Mouse (Mus musculus) CH12.LX (cell line): ENCODE data around the gene Irf3. TPM values are rescaled to one million over a fixed set of nuclear protein-coding genes. Genes with fewer than 3 reads are reported as not detected.

Experiments used
- DNase-seq: peaks from one replicate; pipeline ENCODE4 v3.0.0-alpha.2; 2013; ENCODE audit errors: extremely low read depth
- H3K27ac ChIP-seq: 2 replicates; pipeline ENCODE4 v1.5.1; 2012; ENCODE audit warnings: low read depth, mild to moderate bottlenecking, control low read depth, moderate library complexity; ENCODE audit not compliant: insufficient read depth
- H3K27me3 ChIP-seq: replicated peaks from 2 replicates; pipeline ENCODE3; 2012; ENCODE audit warnings: inconsistent platforms
- H3K36me3 ChIP-seq, 2 experiments: replicated peaks in 1 of 2; 2 replicates each; pipeline versions ENCODE3 to v1.6.1; 2012; ENCODE audit warnings: inconsistent platforms in 1 of 2, low read length in 1 of 2, mild to moderate bottlenecking in 1 of 2, mixed read lengths in 1 of 2, moderate library complexity in 1 of 2; ENCODE audit not compliant: control insufficient read depth in 1 of 2, insufficient read depth in 1 of 2
- H3K4me1 ChIP-seq, 2 experiments: 2 replicates each; pipeline ENCODE4 v1.6.1; 2012; ENCODE audit warnings: inconsistent platforms in 1 of 2, moderate library complexity in 1 of 2; ENCODE audit not compliant: insufficient read depth in 2 of 2, control insufficient read depth in 1 of 2
- H3K4me2 ChIP-seq: 2 replicates; pipeline ENCODE4 v1.6.1; 2012; ENCODE audit warnings: low read depth, mild to moderate bottlenecking, control low read depth; ENCODE audit not compliant: poor library complexity, insufficient read depth, severe bottlenecking
- H3K4me3 ChIP-seq, 3 experiments: fragments of 150-350 bp in 1 of 3; sonication (generic) in 1 of 3; replicated peaks in 1 of 3; 2 replicates each; pipeline versions ENCODE3 to v1.5.1; 2011 to 2012; ENCODE audit warnings: low read depth in 2 of 3, low read length in 2 of 3, mild to moderate bottlenecking in 2 of 3, moderate library complexity in 2 of 3, control low read depth in 1 of 3, improper control_type of control experiment in 1 of 3, inconsistent platforms in 1 of 3, mixed read lengths in 1 of 3; ENCODE audit not compliant: poor library complexity in 1 of 3
- H3K79me2 ChIP-seq: replicated peaks from 2 replicates; pipeline ENCODE4 v1.6.1; 2012; ENCODE audit warnings: mild to moderate bottlenecking, moderate library complexity; ENCODE audit not compliant: control insufficient read depth, poor library complexity, insufficient read depth, severe bottlenecking; ENCODE audit errors: extremely low read depth
- H3K9ac ChIP-seq: 2 replicates; pipeline ENCODE4 v1.6.1; 2012; ENCODE audit warnings: low read depth, mild to moderate bottlenecking, control low read depth, moderate library complexity; ENCODE audit not compliant: insufficient read depth
- H3K9me3 ChIP-seq: replicated peaks from 2 replicates; pipeline ENCODE3; 2012; ENCODE audit warnings: low read length, inconsistent platforms, mixed read lengths
- BHLHE40 ChIP-seq: IDR thresholded peaks from 2 replicates; pipeline ENCODE4 v1.6.1; 2011; ENCODE audit warnings: mild to moderate bottlenecking, low read depth, low read length, improper control_type of control experiment
- CHD1 ChIP-seq: IDR thresholded peaks from 2 replicates; pipeline ENCODE4 v1.6.1; 2012; ENCODE audit warnings: low read depth, low read length, improper control_type of control experiment, inconsistent platforms
- CHD2 ChIP-seq: IDR thresholded peaks from 2 replicates; pipeline ENCODE4 v1.6.1; 2011; ENCODE audit warnings: low read length, improper control_type of control experiment
- CTCF ChIP-seq, 2 experiments: IDR thresholded peaks in 1 of 2; conservative IDR thresholded peaks in 1 of 2; 2 replicates each; pipeline ENCODE4 v1.5.1; 2011 to 2012; ENCODE audit warnings: low read depth in 2 of 2, low read length in 2 of 2, improper control_type of control experiment in 1 of 2, inconsistent platforms in 1 of 2, mild to moderate bottlenecking in 1 of 2, moderate library complexity in 1 of 2
- E2F4 ChIP-seq: IDR thresholded peaks from 2 replicates; pipeline ENCODE4 v1.6.1; 2011; ENCODE audit warnings: low read depth, low read length, improper control_type of control experiment; ENCODE audit not compliant: insufficient replicate concordance
- ELF1 ChIP-seq: IDR thresholded peaks from 2 replicates; pipeline ENCODE4 v1.6.1; 2014; ENCODE audit warnings: low read depth, mild to moderate bottlenecking, inconsistent platforms, low read length, improper control_type of control experiment
- EP300 ChIP-seq: IDR thresholded peaks from 2 replicates; pipeline ENCODE4 v1.6.1; 2011; ENCODE audit warnings: low read length, improper control_type of control experiment
- ETS1 ChIP-seq: conservative IDR thresholded peaks from 2 replicates; pipeline ENCODE4 v1.6.1; 2012; ENCODE audit warnings: low read depth, mild to moderate bottlenecking, inconsistent platforms, low read length, improper control_type of control experiment, moderate library complexity
- GABPA ChIP-seq: IDR thresholded peaks from 2 replicates; pipeline ENCODE4 v1.6.1; 2012; ENCODE audit warnings: low read depth, low read length, improper control_type of control experiment, inconsistent platforms; ENCODE audit not compliant: insufficient replicate concordance
- HCFC1 ChIP-seq: IDR thresholded peaks from 2 replicates; pipeline ENCODE4 v1.6.1; 2012; ENCODE audit warnings: low read depth, mild to moderate bottlenecking, inconsistent platforms, low read length, improper control_type of control experiment
- IRF4 ChIP-seq: IDR thresholded peaks from 2 replicates; pipeline ENCODE4 v1.6.1; 2014; ENCODE audit warnings: low read depth, mild to moderate bottlenecking, inconsistent platforms, low read length, improper control_type of control experiment
- JUN ChIP-seq: IDR thresholded peaks from 2 replicates; pipeline ENCODE4 v1.6.1; 2011; ENCODE audit warnings: low read depth, mild to moderate bottlenecking, low read length, improper control_type of control experiment, moderate library complexity; ENCODE audit not compliant: insufficient read depth
- JUND ChIP-seq: conservative IDR thresholded peaks from 2 replicates; pipeline ENCODE4 v1.6.1; 2011; ENCODE audit warnings: low read depth, low read length, improper control_type of control experiment
- KAT2A ChIP-seq: IDR thresholded peaks from 2 replicates; pipeline ENCODE4 v1.6.1; 2012; ENCODE audit warnings: low read length, improper control_type of control experiment, inconsistent platforms; ENCODE audit not compliant: insufficient replicate concordance
- MAFK ChIP-seq: IDR thresholded peaks from 2 replicates; pipeline ENCODE4 v1.6.1; 2011; ENCODE audit warnings: low read length, improper control_type of control experiment; ENCODE audit not compliant: insufficient replicate concordance
- MAX ChIP-seq: IDR thresholded peaks from 2 replicates; pipeline ENCODE4 v1.6.1; 2011; ENCODE audit warnings: low read length, improper control_type of control experiment
- MAZ ChIP-seq: IDR thresholded peaks from 2 replicates; pipeline ENCODE4 v1.6.1; 2012; ENCODE audit warnings: low read depth, mild to moderate bottlenecking, inconsistent platforms, low read length, improper control_type of control experiment, moderate library complexity
- MEF2A ChIP-seq: IDR thresholded peaks from 2 replicates; pipeline ENCODE4 v1.6.1; 2014; ENCODE audit warnings: low read depth, mild to moderate bottlenecking, inconsistent platforms, low read length, improper control_type of control experiment, borderline replicate concordance
- MXI1 ChIP-seq: IDR thresholded peaks from 2 replicates; pipeline ENCODE4 v1.6.1; 2011; ENCODE audit warnings: mild to moderate bottlenecking, low read depth, low read length, improper control_type of control experiment
- MYC ChIP-seq: IDR thresholded peaks from 2 replicates; pipeline ENCODE4 v1.6.1; 2011; ENCODE audit warnings: low read depth, mild to moderate bottlenecking, improper control_type of control experiment, low read length
- NELFE ChIP-seq: IDR thresholded peaks from 2 replicates; pipeline ENCODE4 v1.6.1; 2011; ENCODE audit warnings: low read depth, low read length, improper control_type of control experiment
- NRF1 ChIP-seq: IDR thresholded peaks from 2 replicates; pipeline ENCODE4 v1.6.1; 2014; ENCODE audit warnings: low read depth, mild to moderate bottlenecking, inconsistent platforms, low read length, improper control_type of control experiment, moderate library complexity
- PAX5 ChIP-seq: IDR thresholded peaks from 2 replicates; pipeline ENCODE4 v1.6.1; 2012; ENCODE audit warnings: low read length, inconsistent platforms, mixed read lengths
- POLR2A ChIP-seq: IDR thresholded peaks from 2 replicates; pipeline ENCODE4 v1.6.1; 2011; ENCODE audit warnings: low read depth, mild to moderate bottlenecking, improper control_type of control experiment, low read length
- POLR2AphosphoS2 ChIP-seq: IDR thresholded peaks from 2 replicates; pipeline ENCODE4 v1.6.1; 2011; ENCODE audit warnings: low read depth, low read length, improper control_type of control experiment
- RAD21 ChIP-seq: IDR thresholded peaks from 2 replicates; pipeline ENCODE4 v1.6.1; 2011; ENCODE audit warnings: low read depth, mild to moderate bottlenecking, low read length, improper control_type of control experiment, moderate library complexity
- RCOR1 ChIP-seq: conservative IDR thresholded peaks from 2 replicates; pipeline ENCODE4 v1.6.1; 2012; ENCODE audit warnings: low read depth, mild to moderate bottlenecking, inconsistent platforms, low read length, improper control_type of control experiment
- SIN3A ChIP-seq: IDR thresholded peaks from 2 replicates; pipeline ENCODE4 v1.6.1; 2012; ENCODE audit warnings: low read length, improper control_type of control experiment, inconsistent platforms
- SMC3 ChIP-seq: IDR thresholded peaks from 2 replicates; pipeline ENCODE4 v1.6.1; 2011; ENCODE audit warnings: low read depth, low read length, improper control_type of control experiment
- TBP ChIP-seq: conservative IDR thresholded peaks from 2 replicates; pipeline ENCODE4 v1.6.1; 2011; ENCODE audit warnings: low read depth, low read length, improper control_type of control experiment
- TCF12 ChIP-seq: IDR thresholded peaks from 2 replicates; pipeline ENCODE4 v1.6.1; 2014; ENCODE audit warnings: low read depth, mild to moderate bottlenecking, inconsistent platforms, low read length, improper control_type of control experiment
- UBTF ChIP-seq: IDR thresholded peaks from 2 replicates; pipeline ENCODE4 v1.6.1; 2012; ENCODE audit warnings: low read depth, mild to moderate bottlenecking, inconsistent platforms, low read length, improper control_type of control experiment, moderate library complexity
- USF1 ChIP-seq: IDR thresholded peaks from 2 replicates; pipeline ENCODE4 v1.6.1; 2014; ENCODE audit warnings: low read depth, mild to moderate bottlenecking, inconsistent platforms, low read length, improper control_type of control experiment
- USF2 ChIP-seq: conservative IDR thresholded peaks from 2 replicates; pipeline ENCODE4 v1.6.1; 2011; ENCODE audit warnings: low read depth, low read length, improper control_type of control experiment
- ZKSCAN1 ChIP-seq: IDR thresholded peaks from 2 replicates; pipeline ENCODE4 v1.6.1; 2012; ENCODE audit warnings: low read depth, inconsistent platforms, low read length, improper control_type of control experiment, borderline replicate concordance
- ZMIZ1 ChIP-seq: IDR thresholded peaks from 2 replicates; pipeline ENCODE4 v1.6.1; 2012; ENCODE audit warnings: low read depth, mild to moderate bottlenecking, inconsistent platforms, low read length, improper control_type of control experiment
- ZNF384 ChIP-seq: IDR thresholded peaks from 2 replicates; pipeline ENCODE4 v1.6.1; 2012; ENCODE audit warnings: low read depth, low read length, improper control_type of control experiment, inconsistent platforms
- dilution Hi-C: fragments of 300-500 bp; cut with MboI; formaldehyde crosslinking; loops from 2 replicates; pipeline ENCODE4 v1.14.3; 2020; ENCODE audit warnings: low sequenced_read_pairs; ENCODE audit not compliant: extremely low pct_unique_long_range_greater_than_20kb, extremely low pct_ligation_motif_present
- in situ Hi-C: fragments of 300-500 bp; cut with MboI; formaldehyde crosslinking; loops from 3 replicates; pipeline ENCODE4 v1.14.3; 2019; ENCODE audit warnings: low sequenced_read_pairs, low pct_ligation_motif_present, low pct_unique_long_range_greater_than_20kb, mixed read lengths
- polyA plus RNA-seq: library from polyadenylated mRNA; unstranded; fragments of >175 nt; gene quantifications from 2 replicates; pipeline ENCODE4 v1.2.1, GENCODE M21; 2012; ENCODE audit warnings: low read depth; ENCODE audit not compliant: insufficient read length
- total RNA-seq, 2 experiments: library from RNA; depleted of rRNA; stranded (reverse); fragments of 300-350 nt in 1 of 2; fragments of >200 nt in 1 of 2; gene quantifications; 2 replicates each; pipeline ENCODE4 v1.2.3; 2012 to 2014

The Irf3 gene
- total and polyA plus RNA-seq, 3 experiments, result 33.5 to 79.7 (median 56.5) TPM

- Histone ChIP-seq H3K4me3 (peak overlapping the region; percentile 52 to 62 (median 56)), H3K36me3 (peaks cover 0 to 33% of the 10 kb centered on the region in 2 experiments), H3K4me1 (peaks cover 7 to 25% of the 10 kb centered on the region in 2 experiments; a peak in 3 of 4 replicates), H3K9me3 (no peaks in the 10 kb centered on the region), H3K79me2 (no peaks in the 10 kb centered on the region)
- dilution Hi-C loops, result no loop called here
- TF ChIP-seq CHD1 (no peak), GABPA (no peak), CHD2 (peak; percentile 87), ZKSCAN1 (no peak), POLR2A (peak; percentile 67; the same call in 1 of the 2 replicates), RAD21 (no peak), MXI1 (0 out of 2 replicates have a peak, but pooled peaks have one; percentile 46), IRF4 (no peak), POLR2AphosphoS2 (no peak), NELFE (peak; percentile 20; the same call in 1 of the 2 replicates), EP300 (no peak), TCF12 (0 out of 2 replicates have a peak, but pooled peaks have one; percentile 28), NRF1 (peak; percentile 64), MAX (no peak), ZMIZ1 (peak; percentile 72), KAT2A (no peak), RCOR1 (no peak), MAFK (no peak), TBP (no peak), SIN3A (no peak; the same call in 1 of the 2 replicates), MYC (no peak), JUN (no peak), SMC3 (no peak), ZNF384 (no peak), ELF1 (no peak), MAZ (no peak), USF2 (no peak), BHLHE40 (0 out of 2 replicates have a peak, but pooled peaks have one; percentile 18), E2F4 (no peak), UBTF (no peak), CTCF (conservative IDR thresholded peaks at IDR 0.05 in 1 of 2, IDR thresholded peaks at IDR 0.05 in 1 of 2; ENCODE audit: low read depth in 2 of 2, low read length in 2 of 2) (no peak), PAX5 (no peak), HCFC1 (0 out of 2 replicates have a peak, but pooled peaks have one; percentile 40), MEF2A (no peak), JUND (no peak), ETS1 (no peak), USF1 (no peak)
- TF ChIP-seq, all 38 proteins: peak for 9
- DNase-seq, result peak; percentile 93
- H3K4me2 ChIP-seq, result peak overlapping the region; percentile 86
- no peaks in the 10 kb centered on the region for H3K27me3 ChIP-seq
- in situ Hi-C loops, result no loop called here
- peak overlapping the region; percentile 65 for H3K27ac ChIP-seq
- peak overlapping the region; percentile 22; the same call in 1 of the 2 replicates for H3K9ac ChIP-seq
Observed at GRCm38 (mm10) chr7:44970231-44970691, 27.2 kb upstream of the Irf3 start.
